ENCODE assay signal across 26 mouse cellular contexts in genomic region chr2:24317919-24318598, GRCm38 (mm10). TPM values are rescaled to one million over a fixed set of nuclear protein-coding genes. Genes with fewer than 3 reads are reported as not detected.
DNase-seq lines count a peak whose midpoint lies in the region; ATAC-seq and TF ChIP-seq lines count a peak whose summit lies in the region.
"Had no signal": no experiment of that assay in that cellular context is flagged by ENCODE, and none has a peak within 500 bp of the region (broad histone marks: within the 10 kb centered on the region; RNA-seq: fewer than 3 reads in every experiment).

No protein-coding gene starts in this region.

- no peak overlapping the region for H3K4me3 ChIP-seq in liver, postnatal 0 days (ENCODE audit: low read depth, low read length)
- no peak overlapping the region for H3K4me3 ChIP-seq in liver, embryonic 11.5 days (ENCODE audit: low read depth, low read length)
- no peak overlapping the region for H3K4me3 ChIP-seq in intestine, embryonic 16.5 days (ENCODE audit: low read length)
- H3K4me3 ChIP-seq in forebrain, embryonic 16.5 days (replicated peaks; ENCODE audit: low read length): no peak overlapping the region
- H3K4me3 ChIP-seq: embryonic facial prominence, embryonic 12.5 days; forebrain, embryonic 15.5 days; heart, embryonic 13.5 days; hindbrain, embryonic 15.5 days had no signal

- WGBS in liver, postnatal 0 days (ENCODE audit: insufficient replicate concordance): 55% methylated on average over 4 of the region's 4 CpGs
- WGBS in liver, embryonic 11.5 days: 53% methylated on average over 4 of the region's 4 CpGs
- 69% methylated on average over 4 of the region's 4 CpGs for WGBS in intestine, embryonic 16.5 days
- 86% methylated on average over 4 of the region's 4 CpGs for WGBS in forebrain, embryonic 16.5 days

- no peaks in the 10 kb centered on the region for H3K9me3 ChIP-seq in liver, postnatal 0 days (ENCODE audit: low read length)
- H3K9me3 ChIP-seq in liver, embryonic 11.5 days (ENCODE audit: control insufficient read depth, low read length): no peaks in the 10 kb centered on the region
- H3K9me3 ChIP-seq in intestine, embryonic 16.5 days (ENCODE audit: control insufficient read depth, low read length): no peaks in the 10 kb centered on the region
- no peaks in the 10 kb centered on the region for H3K9me3 ChIP-seq in forebrain, embryonic 16.5 days (ENCODE audit: control insufficient read depth, low read length)
- H3K9me3 ChIP-seq: embryonic facial prominence, embryonic 12.5 days; forebrain, embryonic 15.5 days; G1E; heart, embryonic 13.5 days; hindbrain, embryonic 15.5 days had no signal

- DNase-seq in liver, postnatal 0 days: no peak
- DNase-seq in liver, embryonic 11.5 days (ENCODE audit: low spot score): no peak
- no peak for DNase-seq in embryo, embryonic 10.5 days (ENCODE audit: low spot score)
- DNase-seq in layer of hippocampus, postnatal 10 days (ENCODE audit: low spot score in 2 of 2): no peak
- DNase-seq: adrenal gland, postnatal 14 days; B cell, adult 2 months; cerebellum, adult 2 months; cerebellum, postnatal 10 days; gastrocnemius, postnatal 10 days; heart, postnatal 36 days had no signal

- H3K4me2 ChIP-seq in liver, postnatal 0 days (ENCODE audit: low read depth, low read length): no peak overlapping the region
- H3K4me2 ChIP-seq in liver, embryonic 11.5 days: no peak overlapping the region
- no peak overlapping the region for H3K4me2 ChIP-seq in intestine, embryonic 16.5 days (ENCODE audit: low read depth, low read length)
- H3K4me2 ChIP-seq in forebrain, embryonic 16.5 days (ENCODE audit: low read length): no peak overlapping the region
- H3K4me2 ChIP-seq: embryonic facial prominence, embryonic 12.5 days; forebrain, embryonic 15.5 days; heart, embryonic 13.5 days; hindbrain, embryonic 15.5 days had no signal

- ATAC-seq in liver, postnatal 0 days: no peak
- no peak for ATAC-seq in liver, embryonic 11.5 days (replicated peaks; ENCODE audit: low FRiP score)
- 0 out of 2 replicates have a peak, but pooled peaks have one; percentile 36 for ATAC-seq in common myeloid progenitor, adult 5-6 weeks (replicated peaks; ENCODE audit: low read depth, poor library complexity, severe bottlenecking)
- peak; percentile 42; the same call in 1 of the 2 replicates for ATAC-seq in intestine, embryonic 16.5 days
- ATAC-seq in neutrophil, adult 5-6 weeks (ENCODE audit: extremely low read depth, insufficient number of reproducible peaks, low FRiP score, poor library complexity, severe bottlenecking): peak; percentile 72
- no peak for ATAC-seq in forebrain, embryonic 16.5 days
- ATAC-seq: CD4-positive, CD25-positive, alpha-beta regulatory T cell, adult 4 months; forebrain, embryonic 15.5 days had no signal

- H3K27me3 ChIP-seq in liver, postnatal 0 days (ENCODE audit: insufficient read depth, low read length): no peaks in the 10 kb centered on the region
- no peaks in the 10 kb centered on the region for H3K27me3 ChIP-seq in liver, embryonic 11.5 days (replicated peaks; ENCODE audit: control insufficient read depth, insufficient read depth, low read length)
- no peaks in the 10 kb centered on the region for H3K27me3 ChIP-seq in intestine, embryonic 16.5 days (replicated peaks; ENCODE audit: control insufficient read depth, insufficient read depth, low read length)
- H3K27me3 ChIP-seq in forebrain, embryonic 16.5 days (replicated peaks; ENCODE audit: control insufficient read depth, insufficient read depth, low read length): no peaks in the 10 kb centered on the region
- H3K27me3 ChIP-seq: embryonic facial prominence, embryonic 12.5 days; forebrain, embryonic 15.5 days; heart, embryonic 13.5 days; hindbrain, embryonic 15.5 days had no signal

- no peak overlapping the region for H3K9ac ChIP-seq in liver, postnatal 0 days (replicated peaks)
- H3K9ac ChIP-seq in liver, embryonic 11.5 days (ENCODE audit: low read depth, low read length): no peak overlapping the region
- no peak overlapping the region for H3K9ac ChIP-seq in intestine, embryonic 16.5 days (ENCODE audit: low read depth, low read length)
- no peak overlapping the region for H3K9ac ChIP-seq in forebrain, embryonic 16.5 days (replicated peaks; ENCODE audit: low read depth, low read length)
- H3K9ac ChIP-seq: embryonic facial prominence, embryonic 12.5 days; forebrain, embryonic 15.5 days; heart, embryonic 13.5 days; hindbrain, embryonic 15.5 days had no signal

- H3K27ac ChIP-seq in liver, postnatal 0 days (ENCODE audit: low read depth): peak overlapping the region; percentile 48; the same call in 1 of the 2 replicates
- H3K27ac ChIP-seq in liver, embryonic 11.5 days (ENCODE audit: low read depth, low read length): no peak overlapping the region
- H3K27ac ChIP-seq in intestine, embryonic 16.5 days (ENCODE audit: low read length): no peak overlapping the region
- no peak overlapping the region for H3K27ac ChIP-seq in forebrain, embryonic 16.5 days (ENCODE audit: low read length)
- H3K27ac ChIP-seq: embryonic facial prominence, embryonic 12.5 days; forebrain, embryonic 15.5 days; heart, embryonic 13.5 days; hindbrain, embryonic 15.5 days had no signal

- no peak for TF ChIP-seq EP300 in liver, postnatal 0 days (IDR thresholded peaks at IDR 0.05; ENCODE audit: low read depth)

- no peak for TF ChIP-seq CTCF in liver, postnatal 0 days (IDR thresholded peaks at IDR 0.05; ENCODE audit: low read depth)

- H3K4me1 ChIP-seq in liver, postnatal 0 days (ENCODE audit: insufficient read depth): peaks cover 3% of the 10 kb centered on the region; the same call in 1 of the 2 replicates
- H3K4me1 ChIP-seq in liver, embryonic 11.5 days (replicated peaks; ENCODE audit: control insufficient read depth, insufficient read depth, low read length): no peaks in the 10 kb centered on the region
- no peaks in the 10 kb centered on the region for H3K4me1 ChIP-seq in intestine, embryonic 16.5 days (ENCODE audit: control insufficient read depth, insufficient read depth, low read length)
- no peaks in the 10 kb centered on the region for H3K4me1 ChIP-seq in forebrain, embryonic 16.5 days (replicated peaks; ENCODE audit: control insufficient read depth, insufficient read depth, low read length)
- H3K4me1 ChIP-seq: embryonic facial prominence, embryonic 12.5 days; forebrain, embryonic 15.5 days; heart, embryonic 13.5 days; hindbrain, embryonic 15.5 days had no signal

- H3K36me3 ChIP-seq in liver, postnatal 0 days (replicated peaks; ENCODE audit: insufficient read depth, low read length): no peaks in the 10 kb centered on the region
- no peaks in the 10 kb centered on the region for H3K36me3 ChIP-seq in liver, embryonic 11.5 days (ENCODE audit: control insufficient read depth, insufficient read depth, low read length)
- H3K36me3 ChIP-seq in intestine, embryonic 16.5 days (ENCODE audit: control insufficient read depth, insufficient read depth, low read length): no peaks in the 10 kb centered on the region
- no peaks in the 10 kb centered on the region for H3K36me3 ChIP-seq in forebrain, embryonic 16.5 days (ENCODE audit: control insufficient read depth, insufficient read depth)
- H3K36me3 ChIP-seq: embryonic facial prominence, embryonic 12.5 days; forebrain, embryonic 15.5 days; G1E; heart, embryonic 13.5 days; hindbrain, embryonic 15.5 days had no signal

RNA-seq across cellular contexts. Expression of gene Il1rn, which starts 18.6 kb away (rescaled TPM):
- 17.5 and 19.0 TPM in 2 replicates for polyA plus RNA-seq in liver, postnatal 0 days (2015; fragmentation: Nextera tagmentation; extraction: Ambion mirVana)
- polyA plus RNA-seq in liver, embryonic 11.5 days (2014; fragmentation: Nextera tagmentation; extraction: Ambion mirVana): 0.17 and 0.34 TPM in 2 replicates
- 0.41 TPM in 1 of 2 replicates, not detected in the other for total RNA-seq in common myeloid progenitor, adult 5-6 weeks (2017)
- 0.80 and 1.2 TPM in 2 replicates for polyA plus RNA-seq in intestine, embryonic 16.5 days (2015; fragmentation: Nextera tagmentation; extraction: Ambion mirVana)
- total RNA-seq in neutrophil, adult 5-6 weeks (2017): 188 TPM in 2 replicates
- 0.10 TPM in 1 of 2 replicates, not detected in the other for polyA plus RNA-seq in forebrain, embryonic 16.5 days (2015; fragmentation: Nextera tagmentation; extraction: Ambion mirVana)
- not detected for total RNA-seq in layer of hippocampus, postnatal 10 days (2021)
- polyA plus RNA-seq: cerebellum, adult 2 months; embryonic facial prominence, embryonic 12.5 days; forebrain, embryonic 11.5 days; G1E; hindbrain, embryonic 11.5 days; hindbrain, embryonic 15.5 days had no signal

RNA-seq across cellular contexts. Expression of gene Il1f10, which starts 27.1 kb away (rescaled TPM):
- polyA plus RNA-seq in liver, postnatal 0 days (2015; fragmentation: Nextera tagmentation; extraction: Ambion mirVana): not detected in 2 replicates
- polyA plus RNA-seq in liver, embryonic 11.5 days (2014; fragmentation: Nextera tagmentation; extraction: Ambion mirVana): not detected in 2 replicates
- not detected in 2 replicates for total RNA-seq in common myeloid progenitor, adult 5-6 weeks (2017)
- not detected in 2 replicates for polyA plus RNA-seq in intestine, embryonic 16.5 days (2015; fragmentation: Nextera tagmentation; extraction: Ambion mirVana)
- not detected in 2 replicates for total RNA-seq in neutrophil, adult 5-6 weeks (2017)
- polyA plus RNA-seq in forebrain, embryonic 16.5 days (2015; fragmentation: Nextera tagmentation; extraction: Ambion mirVana): not detected in 2 replicates
- not detected for total RNA-seq in layer of hippocampus, postnatal 10 days (2021)
- total RNA-seq: adrenal gland, postnatal 14 days; G1E; gastrocnemius, postnatal 10 days; gastrocnemius, postnatal 4 days; heart, adult 8-10 months; heart, postnatal 36 days had no signal
- polyA plus RNA-seq: CD4-positive, CD25-positive, alpha-beta regulatory T cell, adult 4 months; cerebellum, adult 2 months; embryonic facial prominence, embryonic 12.5 days; forebrain, embryonic 11.5 days; forebrain, embryonic 15.5 days; frontal cortex, adult 2 months; G1E; heart, embryonic 13.5 days; heart, postnatal 0 days; hindbrain, embryonic 11.5 days; hindbrain, embryonic 15.5 days had no signal

RNA-seq across cellular contexts. Expression of gene Il1f5, which starts 41.3 kb away (rescaled TPM):
- not detected in 2 replicates for polyA plus RNA-seq in liver, postnatal 0 days (2015; fragmentation: Nextera tagmentation; extraction: Ambion mirVana)
- polyA plus RNA-seq in liver, embryonic 11.5 days (2014; fragmentation: Nextera tagmentation; extraction: Ambion mirVana): not detected in 2 replicates
- not detected in 2 replicates for total RNA-seq in common myeloid progenitor, adult 5-6 weeks (2017)
- polyA plus RNA-seq in intestine, embryonic 16.5 days (2015; fragmentation: Nextera tagmentation; extraction: Ambion mirVana): not detected in 2 replicates
- not detected in 2 replicates for total RNA-seq in neutrophil, adult 5-6 weeks (2017)
- polyA plus RNA-seq in forebrain, embryonic 16.5 days (2015; fragmentation: Nextera tagmentation; extraction: Ambion mirVana): not detected in 2 replicates
- not detected for total RNA-seq in layer of hippocampus, postnatal 10 days (2021)
- total RNA-seq: adrenal gland, postnatal 14 days; gastrocnemius, postnatal 10 days; gastrocnemius, postnatal 4 days; heart, adult 8-10 months; heart, postnatal 36 days had no signal
- polyA plus RNA-seq: CD4-positive, CD25-positive, alpha-beta regulatory T cell, adult 4 months; cerebellum, adult 2 months; embryonic facial prominence, embryonic 12.5 days; forebrain, embryonic 11.5 days; forebrain, embryonic 15.5 days; frontal cortex, adult 2 months; G1E; heart, embryonic 13.5 days; heart, postnatal 0 days; hindbrain, embryonic 11.5 days; hindbrain, embryonic 15.5 days had no signal

RNA-seq across cellular contexts. Expression of gene Psd4, which starts 49.3 kb away (rescaled TPM):
- polyA plus RNA-seq in liver, postnatal 0 days (2015; fragmentation: Nextera tagmentation; extraction: Ambion mirVana): 3.0 and 3.9 TPM in 2 replicates
- 13.1 and 17.3 TPM in 2 replicates for polyA plus RNA-seq in liver, embryonic 11.5 days (2014; fragmentation: Nextera tagmentation; extraction: Ambion mirVana)
- total RNA-seq in common myeloid progenitor, adult 5-6 weeks (2017): 58.1 and 59.1 TPM in 2 replicates
- polyA plus RNA-seq in intestine, embryonic 16.5 days (2015; fragmentation: Nextera tagmentation; extraction: Ambion mirVana): 6.1 and 7.2 TPM in 2 replicates
- total RNA-seq in neutrophil, adult 5-6 weeks (2017): 132 and 154 TPM in 2 replicates
- polyA plus RNA-seq in forebrain, embryonic 16.5 days (2015; fragmentation: Nextera tagmentation; extraction: Ambion mirVana): 0.20 and 0.52 TPM in 2 replicates
- 1 to 10 TPM; 1.5 to 1.8 TPM for total RNA-seq in layer of hippocampus, postnatal 10 days (2021)

Comparison
In these comparisons a context has a peak if more than half of its experiments do, and no peak if none do; other contexts are left out.
1. ATAC-seq: peak in common myeloid progenitor, adult 5-6 weeks (single experiment), intestine, embryonic 16.5 days (single experiment) and neutrophil, adult 5-6 weeks (single experiment); none in liver, postnatal 0 days (single experiment), liver, embryonic 11.5 days (single experiment) and forebrain, embryonic 16.5 days (single experiment).